Mouse (Mus musculus) kidney, postnatal 0 days (tissue): ENCODE results near the gene 1190005I06Rik. TPM values are rescaled to one million over a fixed set of nuclear protein-coding genes. Genes with fewer than 3 reads are reported as not detected.

ENCODE experiments used
- ATAC-seq: fragments of 200-750 bp; cut with Nextera tagmentation; replicated peaks from 2 replicates; pipeline ENCODE4 v1.8.0; 2017; ENCODE audit warnings: low read depth, moderate number of reproducible peaks, moderate TSS enrichment, moderate library complexity; ENCODE audit not compliant: low FRiP score
- DNase-seq: peaks from one replicate; pipeline ENCODE4 v3.0.0-alpha.2; 2016; ENCODE audit warnings: low spot score
- H3K27ac ChIP-seq: fragments of 300-500 bp; sonication (generic); 2 replicates; pipeline ENCODE4 v1.5.1; 2014; ENCODE audit warnings: mild to moderate bottlenecking
- H3K27me3 ChIP-seq: fragments of 300-500 bp; sonication (generic); 2 replicates; pipeline ENCODE4 v1.6.1; 2014; ENCODE audit warnings: low read length, mixed read lengths; ENCODE audit not compliant: insufficient read depth
- H3K36me3 ChIP-seq: fragments of 300-500 bp; sonication (generic); 2 replicates; pipeline ENCODE4 v1.6.1; 2014; ENCODE audit warnings: low read length, mixed read lengths; ENCODE audit not compliant: insufficient read depth
- H3K4me1 ChIP-seq: fragments of 300-500 bp; sonication (generic); replicated peaks from 2 replicates; pipeline ENCODE4 v1.6.1; 2014; ENCODE audit warnings: antibody characterized with exemption, low read length, mixed read lengths; ENCODE audit not compliant: insufficient read depth
- H3K4me2 ChIP-seq: fragments of 300-500 bp; sonication (generic); 2 replicates; pipeline ENCODE4 v1.6.1; 2014; ENCODE audit warnings: mild to moderate bottlenecking, low read length, moderate library complexity, mixed read lengths
- H3K4me3 ChIP-seq: fragments of 300-500 bp; sonication (generic); replicated peaks from 2 replicates; pipeline ENCODE4 v1.5.1; 2014; ENCODE audit warnings: low read depth, low read length
- H3K9ac ChIP-seq: fragments of 300-500 bp; sonication (generic); 2 replicates; pipeline ENCODE4 v1.6.1; 2014; ENCODE audit warnings: low read depth, low read length
- H3K9me3 ChIP-seq: fragments of 300-500 bp; sonication (generic); replicated peaks from 2 replicates; pipeline ENCODE4 v1.6.1; 2016; ENCODE audit warnings: low read length, inconsistent platforms, mixed read lengths
- CTCF ChIP-seq: IDR thresholded peaks from 2 replicates; pipeline ENCODE4 v1.5.1; 2016; ENCODE audit warnings: antibody characterized with exemption, low read depth, mild to moderate bottlenecking, moderate library complexity
- WGBS: fragments of 180-500 bp; shearing (Covaris S2); extraction: QIAGEN DNeasy Blood & Tissue Kit; methylation state at CpG from one replicate; pipeline ENCODE4 v1.1.7; 2014; 5-methylcytosine and 5-hydroxymethylcytosine counted together
- polyA plus RNA-seq: library from polyadenylated mRNA; unstranded; fragments of >200 nt; fragmentation: Nextera tagmentation; extraction: Ambion mirVana; gene quantifications from 2 replicates; pipeline ENCODE4 v1.2.1, GENCODE M21; 2015

The 1190005I06Rik gene
- polyA plus RNA-seq, 1 experiment from 2014 or later, result 2.6 TPM

GRCm38 (mm10) chr8:120671775-120672174, 24.3 kb upstream of the 1190005I06Rik start:
- DNase-seq (no peak), ATAC-seq (no peak)
- no peak overlapping the region for H3K27ac ChIP-seq
- peaks cover 2% of the 10 kb centered on the region; the same call in 1 of the 2 replicates for H3K4me1 ChIP-seq
- H3K27me3 ChIP-seq, result no peaks in the 10 kb centered on the region
- no peak for TF ChIP-seq CTCF
- H3K9ac ChIP-seq, result no peak overlapping the region
- H3K4me2 ChIP-seq, result no peak overlapping the region
- WGBS, result 73% methylated on average over 6 of the region's 6 CpGs
- peaks cover 38% of the 10 kb centered on the region for H3K36me3 ChIP-seq
- no peak overlapping the region for H3K4me3 ChIP-seq
- H3K9me3 ChIP-seq, result no peaks in the 10 kb centered on the region

- ATAC-seq (no peak; the same call in 1 of the 2 replicates), DNase-seq (peak; percentile 11)
- Histone ChIP-seq H3K4me2 (peak within 1 kb of the TSS; percentile 92), H3K4me1 (peaks cover 21% of the 10 kb centered on the region; the same call in 1 of the 2 replicates), H3K9me3 (no peaks in the 10 kb centered on the region), H3K9ac (peak within 1 kb of the TSS; percentile 96), H3K27ac (peak within 1 kb of the TSS; percentile 90), H3K36me3 (peaks cover 32% of the 10 kb centered on the region), H3K4me3 (peak within 1 kb of the TSS; percentile 88), H3K27me3 (no peaks in the 10 kb centered on the region)
- WGBS, result 0% methylated on average over 37 of the region's 51 CpGs
- TF ChIP-seq CTCF, result no peak
Measured at GRCm38 (mm10) chr8:120668374-120668905, 21.0 kb upstream of the 1190005I06Rik start, which contains the start of gene Emc8. Gene Emc8 (minus strand): TSS chr8:120668573.

GRCm38 (mm10) chr8:120667561-120668373, 20.3 kb upstream of the 1190005I06Rik start, which contains the start of the genes Gm27021 and Cox4i1:
Gene Gm27021 (minus strand): TSS chr8:120668079.
Gene Cox4i1 (plus strand): TSS chr8:120668222.
- H3K4me1 ChIP-seq, result peaks cover 21% of the 10 kb centered on the region; the same call in 1 of the 2 replicates
- no peaks in the 10 kb centered on the region for H3K27me3 ChIP-seq
- peak within 1 kb of the TSS; percentile 88 for H3K4me3 ChIP-seq
- peak; percentile 97 for DNase-seq
- ATAC-seq, result peak; percentile 89
- WGBS, result under 1% methylated on average over 101 of the region's 105 CpGs
- H3K9me3 ChIP-seq, result no peaks in the 10 kb centered on the region
- H3K9ac ChIP-seq, result peak within 1 kb of the TSS; percentile 96
- peak within 1 kb of the TSS; percentile 92 for H3K4me2 ChIP-seq
- TF ChIP-seq CTCF, result no peak
- H3K27ac ChIP-seq, result peak within 1 kb of the TSS; percentile 90
- H3K36me3 ChIP-seq, result peaks cover 26% of the 10 kb centered on the region

- peak overlapping the region; percentile 96 for H3K9ac ChIP-seq
- H3K27ac ChIP-seq, result peak overlapping the region; percentile 87
- H3K27me3 ChIP-seq, result no peaks in the 10 kb centered on the region
- peak overlapping the region; percentile 92 for H3K4me2 ChIP-seq
- H3K36me3 ChIP-seq, result peaks cover 19% of the 10 kb centered on the region
- H3K4me1 ChIP-seq, result peaks cover 21% of the 10 kb centered on the region; the same call in 1 of the 2 replicates
- H3K9me3 ChIP-seq, result no peaks in the 10 kb centered on the region
- ATAC-seq (no peak), DNase-seq (peak; percentile 43)
- TF ChIP-seq CTCF, result no peak
- H3K4me3 ChIP-seq, result peak overlapping the region; percentile 88
- 2% methylated on average over 17 of the region's 17 CpGs for WGBS
Measured at GRCm38 (mm10) chr8:120666807-120667470, 19.5 kb upstream of the 1190005I06Rik start.

- no peak overlapping the region for H3K9ac ChIP-seq
- peak; percentile 36 for DNase-seq
- H3K4me2 ChIP-seq, result peak overlapping the region; percentile 92
- H3K36me3 ChIP-seq, result peaks cover 10% of the 10 kb centered on the region; the same call in 1 of the 2 replicates
- 69% methylated on average over 3 of the region's 3 CpGs for WGBS
- peaks cover 21% of the 10 kb centered on the region; the same call in 1 of the 2 replicates for H3K4me1 ChIP-seq
- peak; percentile 39; the same call in 1 of the 2 replicates for TF ChIP-seq CTCF
- no peaks in the 10 kb centered on the region for H3K9me3 ChIP-seq
- ATAC-seq, result no peak
- no peak overlapping the region for H3K27ac ChIP-seq
- no peaks in the 10 kb centered on the region for H3K27me3 ChIP-seq
- no peak overlapping the region for H3K4me3 ChIP-seq
Measured at GRCm38 (mm10) chr8:120665726-120666455, 18.5 kb upstream of the 1190005I06Rik start.
